Mouse (Mus musculus) forebrain, embryonic 11.5 days (tissue): ENCODE measurements around the gene 1520401A03Rik. TPM values are rescaled to one million over a fixed set of nuclear protein-coding genes. Genes with fewer than 3 reads are reported as not detected.
A peak's percentile ranks its signal among the peaks of the same experiment; 100 is the strongest.

Experiments used
- ATAC-seq: fragments of 200-750 bp; cut with Nextera tagmentation; replicated peaks from 2 replicates; pipeline ENCODE4 v1.8.0; 2017; ENCODE audit warnings: moderate TSS enrichment; ENCODE audit not compliant: low FRiP score
- DNase-seq: peaks from one replicate; pipeline ENCODE4 v3.0.0-alpha.2; 2017; ENCODE audit warnings: low spot score
- H3K27ac ChIP-seq: fragments of 300-500 bp; sonication (generic); 2 replicates; pipeline ENCODE4 v1.5.1; 2014; ENCODE audit warnings: low read depth, low read length
- H3K27me3 ChIP-seq: fragments of 300-500 bp; sonication (generic); 2 replicates; pipeline ENCODE4 v1.6.1; 2014; ENCODE audit warnings: mild to moderate bottlenecking, low read length, mixed read lengths; ENCODE audit not compliant: control insufficient read depth, insufficient read depth
- H3K36me3 ChIP-seq: fragments of 300-500 bp; sonication (generic); 2 replicates; pipeline ENCODE4 v1.6.1; 2014; ENCODE audit warnings: mild to moderate bottlenecking, low read length, moderate library complexity, mixed read lengths; ENCODE audit not compliant: control insufficient read depth, insufficient read depth
- H3K4me1 ChIP-seq: fragments of 300-500 bp; sonication (generic); replicated peaks from 2 replicates; pipeline ENCODE4 v1.6.1; 2014; ENCODE audit warnings: low read length, mixed read lengths; ENCODE audit not compliant: control insufficient read depth, insufficient read depth
- H3K4me2 ChIP-seq: fragments of 300-500 bp; sonication (generic); 2 replicates; pipeline ENCODE4 v1.6.1; 2014; ENCODE audit warnings: low read depth, mild to moderate bottlenecking, low read length, moderate library complexity, mixed read lengths; ENCODE audit not compliant: severe bottlenecking
- H3K4me3 ChIP-seq: fragments of 300-500 bp; sonication (generic); 2 replicates; pipeline ENCODE4 v1.5.1; 2014; ENCODE audit warnings: low read depth, low read length
- H3K9ac ChIP-seq: fragments of 300-500 bp; sonication (generic); 2 replicates; pipeline ENCODE4 v1.6.1; 2014; ENCODE audit warnings: low read length
- H3K9me3 ChIP-seq: fragments of 300-500 bp; sonication (generic); 2 replicates; pipeline ENCODE4 v1.6.1; 2016; ENCODE audit warnings: low read length, mixed read lengths; ENCODE audit not compliant: control insufficient read depth
- WGBS: fragments of 180-500 bp; shearing (Covaris S2); extraction: QIAGEN DNeasy Blood & Tissue Kit; methylation state at CpG from one replicate; pipeline ENCODE4 v1.1.7; 2014; 5-methylcytosine and 5-hydroxymethylcytosine counted together
- polyA plus RNA-seq: library from polyadenylated mRNA; unstranded; fragments of >200 nt; fragmentation: Nextera tagmentation; extraction: Ambion mirVana; gene quantifications from 2 replicates; pipeline ENCODE4 v1.2.1, GENCODE M21; 2014

1520401A03Rik gene
- polyA plus RNA-seq, 1 experiment from 2014 or later, result not detected

DNA sequence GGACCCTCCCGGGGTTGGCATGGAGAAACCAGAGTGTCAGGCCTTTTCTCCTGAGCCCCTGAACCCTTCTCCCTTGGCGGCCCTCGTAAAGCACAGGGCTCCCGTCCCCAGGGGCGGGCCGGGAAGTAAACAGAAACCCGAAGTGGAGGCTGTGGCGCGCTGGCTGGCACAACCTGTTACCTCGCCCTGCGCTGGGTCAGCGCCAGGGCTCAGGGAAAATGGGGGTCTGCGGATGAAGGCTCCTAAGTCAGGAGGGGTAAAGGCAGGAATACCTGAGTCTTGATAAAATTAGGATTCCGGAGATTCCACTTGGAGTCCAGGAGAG, 61.7 kb downstream of the 1520401A03Rik start:
- Histone ChIP-seq H3K4me3 (no peak overlapping the region), H3K9me3 (no peaks in the 10 kb centered on the region; the same call in 1 of the 2 replicates), H3K4me2 (no peak overlapping the region), H3K4me1 (0 out of 2 replicates have a peak, but pooled peaks cover 2% of the 10 kb centered on the region), H3K27me3 (peaks cover 23% of the 10 kb centered on the region), H3K9ac (no peak overlapping the region), H3K27ac (no peak overlapping the region), H3K36me3 (no peaks in the 10 kb centered on the region)
- DNase-seq (no peak), ATAC-seq (no peak)
- 5% methylated on average over 14 of the region's 14 CpGs for WGBS

DNA sequence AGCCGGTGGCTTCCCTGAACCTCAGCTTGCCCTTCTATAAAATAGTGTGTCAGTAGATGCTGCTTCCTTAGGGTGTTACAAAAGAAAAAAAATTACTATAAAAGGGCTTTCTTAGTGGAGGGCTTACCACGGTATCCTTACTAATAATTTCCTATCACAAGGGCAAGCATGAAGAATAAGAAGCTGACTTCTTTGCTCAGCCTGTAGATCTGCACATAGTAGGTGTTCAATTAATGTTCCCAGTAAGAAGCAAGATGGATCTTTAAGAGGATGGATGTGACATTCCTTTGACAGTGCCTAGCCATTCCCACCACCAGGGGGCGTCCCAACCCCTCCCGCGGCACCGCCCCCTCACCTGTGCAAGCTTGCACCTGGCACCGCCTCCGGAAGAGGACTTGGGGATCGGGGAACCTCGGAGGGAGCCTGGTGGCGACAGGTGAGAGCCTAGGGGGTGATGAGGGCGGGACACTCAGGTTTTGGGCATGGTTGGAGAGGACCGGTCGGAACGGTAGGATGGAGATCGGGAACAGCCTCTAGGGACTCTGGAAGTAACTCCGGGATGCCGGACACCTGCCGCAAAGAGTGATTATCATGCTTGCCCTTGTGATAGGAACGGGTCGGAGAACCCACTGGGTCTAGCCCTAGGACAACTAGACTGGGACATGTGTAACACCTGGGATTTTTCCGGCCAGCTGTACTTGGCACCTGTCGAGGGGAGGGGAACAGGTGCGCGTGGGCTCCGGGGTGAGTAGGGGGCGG, 62.3 kb downstream of the 1520401A03Rik start, which contains the start of gene Bicdl2:
Gene Bicdl2, plus strand, starts transcription at position 390 of the 759 bp plus-strand sequence.
- 6% methylated on average over 27 of the region's 27 CpGs for WGBS
- H3K9me3 ChIP-seq, result no peaks in the 10 kb centered on the region; the same call in 1 of the 2 replicates
- peaks cover 23% of the 10 kb centered on the region for H3K27me3 ChIP-seq
- H3K4me3 ChIP-seq, result no peak within 1 kb of the TSS
- no peaks in the 10 kb centered on the region for H3K36me3 ChIP-seq
- no peak within 1 kb of the TSS for H3K9ac ChIP-seq
- ATAC-seq, result no peak
- peak; percentile 71 for DNase-seq
- H3K27ac ChIP-seq, result no peak within 1 kb of the TSS
- 0 out of 2 replicates have a peak, but pooled peaks cover 2% of the 10 kb centered on the region for H3K4me1 ChIP-seq
- H3K4me2 ChIP-seq, result peak within 1 kb of the TSS; percentile 27

DNA sequence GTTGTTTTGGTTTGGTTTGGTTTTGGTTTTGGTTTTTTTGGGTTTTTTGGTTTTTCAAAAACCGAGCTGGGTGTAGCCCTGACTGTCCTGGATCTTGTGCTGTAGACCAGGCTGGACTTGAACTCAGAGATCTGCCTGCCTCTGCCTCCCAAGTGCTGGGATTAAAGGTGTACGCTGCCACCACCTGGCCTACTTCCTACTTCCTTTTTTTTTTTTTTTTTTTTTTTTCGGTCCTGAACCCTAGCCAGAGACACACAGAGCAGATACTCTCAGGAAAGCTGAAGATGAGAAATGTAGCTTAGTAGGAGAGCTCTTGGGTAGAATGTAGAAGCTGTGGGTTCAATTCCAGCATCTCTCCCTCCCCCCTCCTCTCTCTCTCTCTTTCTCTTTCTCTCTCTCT, 64.1 kb downstream of the 1520401A03Rik start:
- Histone ChIP-seq H3K4me1 (no peaks in the 10 kb centered on the region), H3K27ac (no peak overlapping the region), H3K9me3 (no peaks in the 10 kb centered on the region; the same call in 1 of the 2 replicates), H3K27me3 (peaks cover 23% of the 10 kb centered on the region), H3K36me3 (no peaks in the 10 kb centered on the region), H3K9ac (no peak overlapping the region), H3K4me3 (no peak overlapping the region), H3K4me2 (no peak overlapping the region)
- ATAC-seq (no peak), DNase-seq (no peak)
- 86% methylated on average over 3 of the region's 3 CpGs for WGBS

Other genes with a start within 250 kb of the 1520401A03Rik start
- not detected in 2 replicates for gene Vmn2r117, start 243.1 kb downstream of the 1520401A03Rik start, polyA plus RNA-seq
- gene Zfp213, start 158.5 kb downstream of the 1520401A03Rik start, polyA plus RNA-seq, result 28.1 and 29.9 TPM in 2 replicates
- 19.2 and 20.5 TPM in 2 replicates for gene Zfp13, start 123.3 kb downstream of the 1520401A03Rik start, polyA plus RNA-seq
- 0.16 and 0.27 TPM in 2 replicates for gene Zscan10, start 121.9 kb downstream of the 1520401A03Rik start, polyA plus RNA-seq
- gene Mmp25, start 77.5 kb downstream of the 1520401A03Rik start, polyA plus RNA-seq, result 0.41 and 1.0 TPM in 2 replicates
- gene Bicdl2, start 62.3 kb downstream of the 1520401A03Rik start, polyA plus RNA-seq, result 0.35 and 0.53 TPM in 2 replicates
- 38.3 and 40.3 TPM in 2 replicates for gene Hcfc1r1, start 49.2 kb downstream of the 1520401A03Rik start, polyA plus RNA-seq
- 54.0 and 56.6 TPM in 2 replicates for gene Thoc6, start 48.9 kb downstream of the 1520401A03Rik start, polyA plus RNA-seq
- 2.5 and 2.7 TPM in 2 replicates for gene Tnfrsf12a, start 45.3 kb downstream of the 1520401A03Rik start, polyA plus RNA-seq
- gene Cldn6, start 43.5 kb downstream of the 1520401A03Rik start, polyA plus RNA-seq, result 8.7 and 9.7 TPM in 2 replicates
- gene Cldn9, start 38.8 kb downstream of the 1520401A03Rik start, polyA plus RNA-seq, result 4.8 and 6.6 TPM in 2 replicates
- 61.3 and 62.9 TPM in 2 replicates for gene Pkmyt1, start 3.6 kb upstream of the 1520401A03Rik start, polyA plus RNA-seq
- gene Paqr4, start 18.1 kb upstream of the 1520401A03Rik start, polyA plus RNA-seq, result 26.5 and 28.8 TPM in 2 replicates
- gene Kremen2, start 23.1 kb upstream of the 1520401A03Rik start, polyA plus RNA-seq, result 2.2 and 2.6 TPM in 2 replicates
- 167 and 174 TPM in 2 replicates for gene Flywch1, start 48.8 kb upstream of the 1520401A03Rik start, polyA plus RNA-seq
- 22.0 and 28.7 TPM in 2 replicates for gene Flywch2, start 63.3 kb upstream of the 1520401A03Rik start, polyA plus RNA-seq
- 541 and 559 TPM in 2 replicates for gene Srrm2, start 67.7 kb upstream of the 1520401A03Rik start, polyA plus RNA-seq
- gene Elob, start 106.4 kb upstream of the 1520401A03Rik start, polyA plus RNA-seq, result 1,038 and 1,041 TPM in 2 replicates
- gene Prss33, start 113.3 kb upstream of the 1520401A03Rik start, polyA plus RNA-seq, result not detected in 2 replicates
- gene Prss32, start 121.1 kb upstream of the 1520401A03Rik start, polyA plus RNA-seq, result not detected in 2 replicates
- 2.1 and 2.6 TPM in 2 replicates for gene Prss41, start 121.4 kb upstream of the 1520401A03Rik start, polyA plus RNA-seq
- gene Prss21, start 145.3 kb upstream of the 1520401A03Rik start, polyA plus RNA-seq, result not detected in 2 replicates
- gene Dcpp1, start 158.1 kb upstream of the 1520401A03Rik start, polyA plus RNA-seq, result not detected in 2 replicates
- not detected in 2 replicates for gene Dcpp2, start 158.1 kb upstream of the 1520401A03Rik start, polyA plus RNA-seq
- gene Dcpp3, start 194.7 kb upstream of the 1520401A03Rik start, polyA plus RNA-seq, result not detected in 2 replicates
- gene Sbp, start 218.9 kb upstream of the 1520401A03Rik start, polyA plus RNA-seq, result not detected in 2 replicates
- gene Sbpl, start 232.5 kb upstream of the 1520401A03Rik start, polyA plus RNA-seq, result not detected in 2 replicates